Mouse (Mus musculus): ENCODE results near the gene Lmtk3. TPM values are rescaled to one million over a fixed set of nuclear protein-coding genes. Genes with fewer than 3 reads are reported as not detected.

Lmtk3 gene
- polyA plus RNA-seq, 1 experiment from 2014 or later = 3.3 TPM

DNA sequence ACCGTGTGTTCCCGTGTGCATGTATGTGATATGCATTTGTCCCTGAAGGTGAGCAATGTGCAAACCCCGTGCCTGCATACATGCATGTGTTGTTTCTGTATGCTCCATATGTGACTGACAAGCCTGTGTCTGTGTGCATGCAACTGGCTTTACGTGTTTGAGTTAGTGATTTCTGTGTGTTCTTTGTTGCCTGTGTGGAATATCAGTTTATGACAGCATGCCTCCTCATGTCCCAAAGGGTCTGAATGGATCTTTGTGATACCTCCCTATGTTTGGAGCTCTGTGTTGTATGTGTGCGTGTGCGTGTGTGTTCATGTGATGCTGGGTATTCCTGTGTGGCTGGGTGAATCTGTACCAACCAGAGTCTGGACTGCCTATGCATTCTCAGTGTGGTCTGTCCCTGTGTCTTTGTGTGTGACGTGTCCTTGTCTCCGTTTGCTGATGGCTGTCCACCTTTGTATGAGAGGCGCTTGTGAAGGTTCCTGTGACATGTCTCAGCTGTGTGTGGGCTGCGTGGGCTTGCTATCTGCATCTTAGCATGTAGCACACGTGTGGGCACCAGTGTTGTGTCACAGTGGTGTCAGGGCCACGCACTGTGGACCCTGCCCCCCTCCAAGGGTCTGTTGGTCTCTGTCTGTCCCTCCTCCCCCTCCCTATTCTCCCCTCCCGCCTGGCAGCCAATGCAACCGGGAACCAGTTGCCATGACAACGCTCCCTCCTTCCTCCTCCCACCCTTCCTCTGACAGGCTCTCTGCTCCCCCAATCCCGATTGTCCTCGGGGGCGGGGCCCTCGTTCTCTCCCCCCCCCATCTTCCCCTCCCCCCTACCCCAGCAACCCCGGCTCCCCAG lies 1.2 kb downstream of the Lmtk3 start, which contains the start of gene Sult2b1:
TSS of gene Sult2b1 (minus strand) at position 146 of the 849 bp plus-strand sequence.
- peaks cover 24% of the 10 kb centered on the region for H3K4me1 ChIP-seq
- ATAC-seq (ENCODE audit: insufficient number of reproducible peaks, insufficient read depth, low FRiP score, low TSS enrichment) = peak; percentile 7; the same call in 1 of the 2 replicates
- peak within 1 kb of the TSS; percentile 76 for H3K9ac ChIP-seq
- peak within 1 kb of the TSS; percentile 95 for H3K4me3 ChIP-seq
- no peaks in the 10 kb centered on the region for H3K9me3 ChIP-seq
- H3K4me2 ChIP-seq (replicated peaks) = peak within 1 kb of the TSS; percentile 95
- H3K36me3 ChIP-seq = peaks cover 26% of the 10 kb centered on the region
- H3K27me3 ChIP-seq = 0 out of 2 replicates have a peak, but pooled peaks cover 5% of the 10 kb centered on the region
- H3K27ac ChIP-seq = peak within 1 kb of the TSS; percentile 86
- 24% methylated on average over 20 of the region's 20 CpGs for WGBS

DNA sequence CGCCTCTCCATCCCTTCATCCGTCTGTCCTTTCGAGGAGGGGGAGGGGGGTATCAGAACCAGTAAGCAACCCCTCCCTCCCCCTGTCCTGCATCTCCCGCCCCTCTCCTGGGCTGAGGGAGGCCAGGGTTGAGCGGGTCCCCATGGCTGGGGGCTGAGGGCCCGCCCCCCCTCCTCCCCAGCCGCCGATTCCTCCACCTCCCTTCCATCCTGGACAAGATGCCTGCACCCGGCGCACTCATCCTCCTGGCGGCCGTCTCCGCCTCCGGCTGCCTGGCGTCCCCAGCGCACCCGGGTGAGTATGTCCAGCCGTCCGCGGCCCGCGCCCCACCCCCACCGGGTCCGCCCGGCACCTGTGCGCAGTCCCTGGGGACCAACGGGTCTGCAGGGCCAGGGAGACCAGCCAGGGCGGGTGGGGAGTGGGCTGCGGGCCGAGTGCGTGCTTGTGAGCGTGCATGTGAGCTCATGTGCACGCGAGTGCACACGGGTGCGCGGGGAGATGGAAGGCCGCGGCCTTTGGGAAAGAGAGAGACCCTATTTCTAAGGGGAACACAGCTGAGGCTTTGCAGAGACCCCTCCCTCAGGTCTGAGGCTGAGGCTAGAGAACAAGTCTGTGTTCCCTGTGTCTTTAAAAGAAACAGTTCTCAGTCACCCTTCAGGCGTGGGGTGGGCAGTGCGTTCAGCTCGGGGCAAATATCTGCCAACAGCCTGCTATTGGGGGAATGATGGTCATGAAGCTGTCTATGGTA lies 2.0 kb downstream of the Lmtk3 start:
- Histone ChIP-seq H3K27me3 (0 out of 2 replicates have a peak, but pooled peaks cover 5% of the 10 kb centered on the region), H3K27ac (peak overlapping the region; percentile 86), H3K4me2 (replicated peaks) (peak overlapping the region; percentile 95), H3K4me3 (peak overlapping the region; percentile 95), H3K9me3 (no peaks in the 10 kb centered on the region), H3K36me3 (peaks cover 34% of the 10 kb centered on the region), H3K9ac (peak overlapping the region; percentile 76), H3K4me1 (peaks cover 24% of the 10 kb centered on the region)
- ATAC-seq (ENCODE audit: insufficient number of reproducible peaks, insufficient read depth, low FRiP score, low TSS enrichment) = peak; percentile 13; the same call in 1 of the 2 replicates
- under 1% methylated on average over 36 of the region's 42 CpGs for WGBS

DNA sequence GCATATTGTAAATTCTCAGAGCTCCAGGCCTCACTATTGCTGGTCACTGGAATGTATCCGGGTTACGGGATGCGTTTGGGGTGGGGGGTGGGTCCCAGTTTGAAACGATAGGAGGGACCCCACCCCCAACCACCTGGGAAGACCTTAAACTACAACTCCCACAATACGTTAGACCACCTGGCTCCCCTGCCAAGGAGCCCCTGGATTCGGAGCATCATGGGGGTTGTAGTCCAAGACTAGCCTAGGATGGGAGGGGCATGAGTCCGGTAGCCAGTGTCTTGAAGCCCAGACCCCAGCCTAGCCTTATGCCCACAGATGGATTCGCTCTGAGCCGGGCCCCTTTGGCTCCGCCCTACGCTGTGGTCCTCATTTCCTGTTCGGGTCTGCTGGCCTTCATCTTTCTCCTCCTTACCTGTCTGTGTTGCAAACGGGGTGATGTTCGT lies 2.6 kb downstream of the Lmtk3 start:
- Histone ChIP-seq H3K27me3 (0 out of 2 replicates have a peak, but pooled peaks cover 5% of the 10 kb centered on the region), H3K4me1 (peaks cover 24% of the 10 kb centered on the region), H3K9ac (peak overlapping the region; percentile 76), H3K9me3 (no peaks in the 10 kb centered on the region), H3K27ac (peak overlapping the region; percentile 86), H3K4me3 (peak overlapping the region; percentile 95), H3K36me3 (peaks cover 40% of the 10 kb centered on the region), H3K4me2 (replicated peaks) (peak overlapping the region; percentile 95)
- ATAC-seq (ENCODE audit: insufficient number of reproducible peaks, insufficient read depth, low FRiP score, low TSS enrichment) = peak; percentile 70
- WGBS = 1% methylated on average over 14 of the region's 14 CpGs

DNA sequence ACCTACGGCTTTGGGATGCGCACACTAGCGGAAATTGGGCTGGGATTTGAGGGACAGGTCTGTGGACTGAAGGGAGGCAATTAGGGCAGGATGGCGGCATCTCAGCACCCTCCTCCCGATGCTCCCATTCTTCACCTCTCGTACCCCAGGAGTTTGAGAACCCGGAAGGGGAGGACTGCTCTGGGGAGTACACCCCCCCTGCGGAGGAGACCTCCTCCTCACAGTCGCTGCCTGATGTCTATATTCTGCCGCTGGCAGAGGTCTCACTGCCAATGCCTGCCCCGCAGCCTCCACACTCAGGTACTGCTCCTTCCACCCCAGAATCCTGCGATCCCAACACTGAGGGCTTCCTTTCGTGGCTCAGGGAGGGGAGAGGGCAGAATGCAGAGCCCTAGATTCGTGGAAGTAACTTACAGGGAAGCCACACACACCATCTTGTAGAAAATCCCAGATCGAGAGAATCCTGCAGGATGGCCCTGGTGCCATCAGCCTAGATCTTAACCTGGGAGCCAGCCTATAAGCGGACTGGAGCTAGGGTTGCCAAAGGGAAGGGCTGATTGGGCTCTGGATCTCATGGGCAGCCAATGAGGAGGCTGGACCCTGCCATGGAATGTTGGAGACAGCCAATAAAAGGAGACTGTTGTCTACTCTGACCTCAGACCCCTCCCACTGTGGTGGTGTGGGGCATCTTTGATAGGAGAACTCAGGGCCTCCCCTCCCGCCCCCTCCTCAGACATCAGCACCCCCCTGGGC lies 3.3 kb downstream of the Lmtk3 start:
- H3K9me3 ChIP-seq = no peaks in the 10 kb centered on the region

DNA sequence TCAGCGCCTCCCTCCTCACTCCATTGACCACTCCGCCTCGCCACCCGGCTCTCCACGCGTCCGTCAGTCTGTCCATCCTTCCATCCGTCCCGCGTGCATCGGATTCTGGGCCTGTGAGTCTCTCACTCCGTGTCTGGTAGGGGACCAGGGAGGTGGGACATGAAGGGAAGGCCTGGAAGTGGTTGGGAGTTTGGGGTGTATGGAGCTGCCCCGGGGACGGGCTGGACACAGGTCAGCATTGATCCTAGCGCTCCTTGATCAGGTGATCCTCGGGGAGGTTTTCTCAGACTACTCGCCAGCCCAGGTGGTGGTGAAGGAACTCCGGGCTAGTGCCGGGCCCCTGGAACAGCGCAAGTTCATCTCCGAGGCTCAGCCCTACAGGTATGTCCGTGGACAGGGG lies 4.1 kb downstream of the Lmtk3 start:
- no peak overlapping the region for H3K9ac ChIP-seq
- peak overlapping the region; percentile 95 for H3K4me2 ChIP-seq (replicated peaks)
- ATAC-seq (ENCODE audit: insufficient number of reproducible peaks, insufficient read depth, low FRiP score, low TSS enrichment) = no peak
- no peaks in the 10 kb centered on the region for H3K27me3 ChIP-seq
- no peaks in the 10 kb centered on the region for H3K9me3 ChIP-seq
- 86% methylated on average over 22 of the region's 22 CpGs for WGBS
- peaks cover 55% of the 10 kb centered on the region for H3K36me3 ChIP-seq
- H3K4me1 ChIP-seq = peaks cover 24% of the 10 kb centered on the region
- no peak overlapping the region for H3K4me3 ChIP-seq
- no peak overlapping the region for H3K27ac ChIP-seq

More for the DNA sequence above, 3.3 kb downstream of the Lmtk3 start:
- Histone ChIP-seq H3K27ac (peak overlapping the region; percentile 56), H3K27me3 (0 out of 2 replicates have a peak, but pooled peaks cover 5% of the 10 kb centered on the region), H3K36me3 (peaks cover 47% of the 10 kb centered on the region), H3K4me3 (peak overlapping the region; percentile 95), H3K9ac (peak overlapping the region; percentile 76), H3K4me1 (peaks cover 24% of the 10 kb centered on the region), H3K4me2 (replicated peaks) (peak overlapping the region; percentile 95)
- peak; percentile 30 for ATAC-seq (ENCODE audit: insufficient number of reproducible peaks, insufficient read depth, low FRiP score, low TSS enrichment)
- 6% methylated on average over 17 of the region's 17 CpGs for WGBS

DNA sequence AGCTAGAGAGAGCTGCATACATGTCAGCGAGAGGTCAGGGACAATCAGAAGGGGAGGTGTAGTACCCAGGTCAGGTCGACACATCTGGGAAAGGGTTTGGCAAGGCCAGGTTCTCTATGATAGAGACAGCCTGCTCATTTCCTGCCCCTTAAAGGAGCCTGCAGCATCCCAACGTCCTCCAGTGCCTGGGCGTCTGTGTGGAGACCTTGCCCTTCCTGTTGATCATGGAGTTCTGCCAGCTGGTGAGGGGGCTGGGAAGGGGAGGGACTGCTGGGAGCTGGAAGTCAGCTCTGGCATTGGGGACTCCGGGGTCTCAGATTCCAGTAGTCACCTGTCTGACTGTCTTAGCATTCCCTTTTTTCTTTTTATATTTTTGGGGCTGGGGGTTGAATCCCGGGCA lies 7.2 kb downstream of the Lmtk3 start:
- Histone ChIP-seq H3K27me3 (0 out of 2 replicates have a peak, but pooled peaks cover 7% of the 10 kb centered on the region), H3K9me3 (no peaks in the 10 kb centered on the region), H3K4me3 (no peak overlapping the region), H3K27ac (0 out of 2 replicates have a peak overlapping the region, but pooled peaks have one; percentile 4), H3K36me3 (peaks cover 86% of the 10 kb centered on the region), H3K9ac (no peak overlapping the region), H3K4me2 (replicated peaks) (no peak overlapping the region), H3K4me1 (peaks cover 12% of the 10 kb centered on the region)
- WGBS = 69% methylated on average over 6 of the region's 6 CpGs
- no peak for ATAC-seq (ENCODE audit: insufficient number of reproducible peaks, insufficient read depth, low FRiP score, low TSS enrichment)

DNA sequence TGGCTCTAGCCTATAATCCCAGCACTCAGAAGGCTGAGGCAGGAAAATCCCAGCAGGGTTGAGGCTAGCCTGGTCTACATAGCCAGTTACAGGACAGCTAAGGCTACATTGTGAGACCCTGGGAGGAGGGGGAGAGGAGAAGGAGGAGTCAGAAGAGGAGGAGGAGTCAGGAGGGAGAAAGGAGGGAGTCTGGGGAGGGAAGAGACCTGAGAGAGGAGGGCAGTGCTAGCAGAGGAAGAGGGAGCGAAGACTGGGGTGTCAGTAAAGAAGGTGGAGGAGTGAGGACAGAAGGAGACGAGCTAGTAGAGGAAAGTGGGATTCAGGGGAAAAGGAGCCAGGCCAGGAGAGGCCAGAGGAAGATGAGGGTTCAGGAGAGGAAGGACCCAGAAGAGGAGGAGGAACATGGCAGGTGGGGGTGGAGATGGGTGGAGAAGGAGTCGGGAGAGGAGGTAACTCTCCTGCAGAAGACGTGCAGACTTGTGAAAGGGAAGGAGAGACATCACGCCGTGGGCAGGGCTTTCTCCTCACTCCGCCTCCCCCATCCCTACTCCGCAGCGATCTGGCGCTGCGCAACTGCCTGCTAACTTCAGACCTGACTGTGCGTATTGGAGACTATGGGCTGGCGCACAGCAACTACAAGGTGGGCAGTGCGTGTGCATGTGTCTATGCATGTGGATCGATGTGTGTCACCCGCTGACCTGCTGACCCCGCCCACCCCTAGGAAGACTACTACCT lies 8.4 kb downstream of the Lmtk3 start:
- Histone ChIP-seq H3K4me2 (replicated peaks) (no peak overlapping the region), H3K4me3 (no peak overlapping the region), H3K27me3 (peaks cover 16% of the 10 kb centered on the region), H3K9me3 (no peaks in the 10 kb centered on the region), H3K9ac (no peak overlapping the region), H3K27ac (no peak overlapping the region), H3K4me1 (peaks cover 7% of the 10 kb centered on the region), H3K36me3 (peaks cover 92% of the 10 kb centered on the region)
- 78% methylated on average over 17 of the region's 17 CpGs for WGBS
- no peak for ATAC-seq (ENCODE audit: insufficient number of reproducible peaks, insufficient read depth, low FRiP score, low TSS enrichment)

DNA sequence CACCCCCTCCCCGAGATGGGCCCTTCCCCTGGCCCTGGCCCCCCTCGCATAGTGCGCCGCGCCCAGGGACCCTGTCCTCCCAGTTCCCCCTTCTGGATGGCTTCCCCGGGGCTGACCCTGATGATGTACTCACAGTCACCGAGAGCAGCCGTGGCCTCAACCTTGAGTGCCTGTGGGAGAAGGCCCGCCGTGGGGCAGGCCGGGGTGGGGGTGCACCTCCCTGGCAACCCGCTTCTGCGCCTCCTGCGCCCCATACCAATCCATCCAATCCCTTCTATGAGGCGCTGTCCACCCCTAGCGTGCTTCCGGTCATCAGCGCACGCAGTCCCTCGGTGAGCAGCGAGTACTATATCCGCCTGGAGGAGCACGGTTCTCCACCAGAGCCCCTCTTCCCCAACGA lies 9.7 kb downstream of the Lmtk3 start:
- H3K9ac ChIP-seq = no peak overlapping the region
- peaks cover 29% of the 10 kb centered on the region for H3K27me3 ChIP-seq
- no peak overlapping the region for H3K4me2 ChIP-seq (replicated peaks)
- peaks cover 86% of the 10 kb centered on the region for H3K36me3 ChIP-seq
- WGBS = 87% methylated on average over 24 of the region's 24 CpGs
- peaks cover 12% of the 10 kb centered on the region for H3K4me1 ChIP-seq
- H3K9me3 ChIP-seq = no peaks in the 10 kb centered on the region
- no peak for ATAC-seq (ENCODE audit: insufficient number of reproducible peaks, insufficient read depth, low FRiP score, low TSS enrichment)
- H3K27ac ChIP-seq = no peak overlapping the region
- no peak overlapping the region for H3K4me3 ChIP-seq

DNA sequence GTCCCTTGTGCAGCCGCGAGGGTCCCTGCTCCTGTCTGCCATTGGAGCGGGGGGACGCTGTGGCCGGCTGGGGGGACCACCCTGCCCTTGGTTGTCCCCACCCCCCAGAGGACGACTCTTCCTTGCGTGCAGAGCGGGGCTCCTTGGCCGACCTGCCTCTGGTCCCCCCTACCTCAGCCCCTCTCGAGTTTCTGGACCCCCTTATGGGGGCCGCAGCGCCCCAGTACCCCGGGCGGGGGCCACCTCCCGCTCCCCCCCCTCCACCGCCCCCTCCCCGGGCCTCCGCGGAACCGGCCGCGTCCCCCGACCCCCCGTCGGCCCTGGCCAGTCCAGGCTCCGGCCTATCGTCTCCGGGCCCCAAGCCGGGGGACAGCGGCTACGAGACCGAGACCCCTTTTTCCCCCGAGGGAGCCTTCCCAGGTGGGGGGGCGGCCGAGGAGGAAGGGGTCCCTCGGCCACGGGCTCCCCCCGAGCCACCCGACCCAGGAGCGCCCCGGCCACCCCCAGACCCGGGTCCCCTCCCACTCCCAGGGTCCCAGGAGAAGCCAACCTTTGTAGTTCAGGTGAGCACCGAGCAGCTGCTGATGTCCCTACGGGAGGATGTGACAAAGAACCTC lies 10.5 kb downstream of the Lmtk3 start:
- H3K27me3 ChIP-seq = peaks cover 37% of the 10 kb centered on the region
- H3K4me2 ChIP-seq (replicated peaks) = no peak overlapping the region
- no peak for ATAC-seq (ENCODE audit: insufficient number of reproducible peaks, insufficient read depth, low FRiP score, low TSS enrichment)
- H3K9me3 ChIP-seq = no peaks in the 10 kb centered on the region
- WGBS = 91% methylated on average over 42 of the region's 44 CpGs
- H3K27ac ChIP-seq = no peak overlapping the region
- no peak overlapping the region; the same call in 1 of the 2 replicates for H3K9ac ChIP-seq
- H3K4me1 ChIP-seq = peaks cover 17% of the 10 kb centered on the region
- peaks cover 78% of the 10 kb centered on the region for H3K36me3 ChIP-seq
- H3K4me3 ChIP-seq = no peak overlapping the region

DNA sequence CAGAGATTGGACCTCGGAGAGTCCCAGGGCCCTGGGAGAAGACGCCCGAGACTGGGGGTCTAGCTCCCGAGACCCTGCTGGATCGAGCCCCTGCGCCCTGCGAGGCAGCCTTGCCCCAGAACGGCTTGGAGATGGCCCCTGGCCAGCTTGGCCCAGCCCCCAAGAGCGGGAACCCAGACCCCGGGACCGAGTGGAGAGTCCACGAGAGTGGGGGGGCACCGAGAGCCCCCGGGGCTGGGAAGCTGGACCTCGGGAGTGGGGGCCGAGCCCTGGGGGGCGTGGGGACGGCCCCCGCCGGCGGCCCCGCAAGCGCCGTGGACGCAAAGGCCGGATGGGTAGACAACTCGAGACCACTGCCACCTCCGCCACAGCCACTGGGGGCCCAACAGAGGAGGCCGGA lies 11.4 kb downstream of the Lmtk3 start:
- Histone ChIP-seq H3K4me3 (no peak overlapping the region), H3K9me3 (no peaks in the 10 kb centered on the region), H3K4me1 (peaks cover 17% of the 10 kb centered on the region), H3K27me3 (peaks cover 42% of the 10 kb centered on the region), H3K9ac (no peak overlapping the region), H3K27ac (no peak overlapping the region), H3K36me3 (peaks cover 69% of the 10 kb centered on the region), H3K4me2 (replicated peaks) (no peak overlapping the region)
- WGBS = 93% methylated on average over 29 of the region's 29 CpGs
- no peak for ATAC-seq (ENCODE audit: insufficient number of reproducible peaks, insufficient read depth, low FRiP score, low TSS enrichment)
